Mouse (Mus musculus) CD4-positive, CD25-positive, alpha-beta regulatory T cell, adult 2 months (primary cell): ENCODE measurements around the gene Sept14.
"Not testable (repeated sequence)": the region's sequence is repeated elsewhere in the genome, so short reads cannot be mapped to it uniquely, and the experiment has no call there.

ENCODE experiments used
- DNase-seq: peaks from one replicate; pipeline ENCODE4 v3.0.0-alpha.2; 2012; ENCODE audit warnings: low read depth, low spot score

The Sept14 gene

GRCm38 (mm10) chr5:129708412-129708811 is at the start of gene Sept14:
Gene Sept14, minus strand, starts transcription at chr5:129708512.
- DNase-seq = no peak

GRCm38 (mm10) chr5:129756886-129757285 is 48.6 kb upstream of the Sept14 start:
- no peak for DNase-seq

- no peak for DNase-seq
Measured at GRCm38 (mm10) chr5:129744050-129744449, 35.7 kb upstream of the Sept14 start.

- DNase-seq = no peak
Measured at GRCm38 (mm10) chr5:129742903-129743488, 34.7 kb upstream of the Sept14 start.

- DNase-seq = peak; percentile 64
Measured at GRCm38 (mm10) chr5:129740976-129741375, 32.7 kb upstream of the Sept14 start.

GRCm38 (mm10) chr5:129731021-129731420 is 22.7 kb upstream of the Sept14 start:
- DNase-seq = no peak

GRCm38 (mm10) chr5:129730344-129730743 is 22.0 kb upstream of the Sept14 start:
- no peak for DNase-seq

GRCm38 (mm10) chr5:129729286-129729685 is 21.0 kb upstream of the Sept14 start:
- no peak for DNase-seq

- no peak for DNase-seq
Measured at GRCm38 (mm10) chr5:129726784-129727183, 18.5 kb upstream of the Sept14 start.

- DNase-seq = peak; percentile 36
Measured at GRCm38 (mm10) chr5:129725774-129726392, 17.6 kb upstream of the Sept14 start.

GRCm38 (mm10) chr5:129724834-129725773 is 16.8 kb upstream of the Sept14 start, which contains the start of gene Nipsnap2:
Gene Nipsnap2, plus strand, starts transcription at chr5:129725063.
- peak; percentile 93 for DNase-seq

GRCm38 (mm10) chr5:129724268-129724667 is 16.0 kb upstream of the Sept14 start:
- no peak for DNase-seq

- peak; percentile 20 for DNase-seq
Measured at GRCm38 (mm10) chr5:129720176-129720575, 11.9 kb upstream of the Sept14 start.

- DNase-seq = peak; percentile 17
Measured at GRCm38 (mm10) chr5:129717016-129717415, 8.7 kb upstream of the Sept14 start.

- peak; percentile 94 for DNase-seq
Measured at GRCm38 (mm10) chr5:129715326-129715861, 7.1 kb upstream of the Sept14 start, which contains the start of gene Mrps17. Gene Mrps17, plus strand, starts transcription at chr5:129715497.

- no peak for DNase-seq
Measured at GRCm38 (mm10) chr5:129703368-129703767, 4.9 kb downstream of the Sept14 start.

GRCm38 (mm10) chr5:129701706-129702105 is 6.6 kb downstream of the Sept14 start:
- DNase-seq = no peak

- DNase-seq = no peak
Measured at GRCm38 (mm10) chr5:129700506-129700905, 7.8 kb downstream of the Sept14 start.

- DNase-seq = no peak
Measured at GRCm38 (mm10) chr5:129690528-129690927, 17.8 kb downstream of the Sept14 start.

GRCm38 (mm10) chr5:129687621-129688020 is 20.7 kb downstream of the Sept14 start:
- no peak for DNase-seq

GRCm38 (mm10) chr5:129685141-129685540 is 23.2 kb downstream of the Sept14 start:
- not testable (repeated sequence) for DNase-seq

- DNase-seq = peak; percentile 73
Measured at GRCm38 (mm10) chr5:129670036-129670458, 38.3 kb downstream of the Sept14 start, which contains the start of gene Zfp11. Gene Zfp11, minus strand, starts transcription at chr5:129670099.
